Mouse (Mus musculus) myocyte (in vitro differentiated cells): Measurements from ENCODE around the gene Aldh2. TPM values are rescaled to one million over a fixed set of nuclear protein-coding genes. Genes with fewer than 3 reads are reported as not detected.

Experiments
- H3K27me3 ChIP-seq: one replicate; pipeline ENCODE4 v1.6.1; 2011; ENCODE audit not compliant: control insufficient read depth, insufficient read depth, insufficient read length
- H3K36me3 ChIP-seq: one replicate; pipeline ENCODE4 v1.6.1; 2011; ENCODE audit not compliant: control insufficient read depth, insufficient read depth
- H3K4me2 ChIP-seq: one replicate; pipeline ENCODE4 v1.6.1; 2011; ENCODE audit warnings: low read depth, control low read depth
- H3K4me3 ChIP-seq: one replicate; pipeline ENCODE4 v1.5.1; 2011; ENCODE audit warnings: mild to moderate bottlenecking, control low read depth, moderate library complexity
- H3K79me2 ChIP-seq: one replicate; pipeline ENCODE4 v1.6.1; 2011; ENCODE audit not compliant: control insufficient read depth, insufficient read depth
- H3ac ChIP-seq: one replicate; pipeline ENCODE4 v1.6.1; 2011; ENCODE audit not compliant: control insufficient read depth, insufficient read length
- CEBPB ChIP-seq: IDR thresholded peaks from 2 replicates; pipeline ENCODE4 v1.6.1; 2011; ENCODE audit warnings: mild to moderate bottlenecking, moderate library complexity; ENCODE audit not compliant: poor library complexity, insufficient read depth, severe bottlenecking
- E2F4 ChIP-seq: IDR thresholded peaks from one replicate; pipeline ENCODE4 v1.6.1; 2011; ENCODE audit warnings: mild to moderate bottlenecking, control low read depth, moderate library complexity; ENCODE audit not compliant: insufficient read depth
- MAX ChIP-seq: IDR thresholded peaks from one replicate; pipeline ENCODE4 v1.6.1; 2011; ENCODE audit warnings: low read depth, mild to moderate bottlenecking, control low read depth
- MYOD1 ChIP-seq, 3 experiments: IDR thresholded peaks; one replicate each; pipeline ENCODE4 v1.6.1; 2011; ENCODE audit warnings: control low read depth in 2 of 3, low read depth in 2 of 3, mild to moderate bottlenecking in 2 of 3, moderate library complexity in 1 of 3; ENCODE audit not compliant: insufficient read length in 2 of 3, control insufficient read depth in 1 of 3
- MYOG ChIP-seq, 3 experiments: IDR thresholded peaks; one replicate each; pipeline ENCODE4 v1.6.1; 2011; ENCODE audit warnings: control low read depth in 2 of 3, low read depth in 2 of 3, mild to moderate bottlenecking in 2 of 3; ENCODE audit not compliant: insufficient read length in 2 of 3, control insufficient read depth in 1 of 3, insufficient read depth in 1 of 3
- POLR2A ChIP-seq: IDR thresholded peaks from one replicate; pipeline ENCODE4 v1.6.1; 2011; ENCODE audit warnings: low read depth, mild to moderate bottlenecking, control low read depth, moderate library complexity; ENCODE audit not compliant: insufficient read length
- POLR2AphosphoS2 ChIP-seq: IDR thresholded peaks from one replicate; pipeline ENCODE4 v1.6.1; 2011; ENCODE audit warnings: low read depth, control low read depth; ENCODE audit not compliant: insufficient read length
- REST ChIP-seq: IDR thresholded peaks from one replicate; pipeline ENCODE4 v1.6.1; 2011; ENCODE audit warnings: mild to moderate bottlenecking, control low read depth, moderate library complexity; ENCODE audit not compliant: insufficient read depth, insufficient read length
- SRF ChIP-seq: IDR thresholded peaks from one replicate; pipeline ENCODE4 v1.6.1; 2011; ENCODE audit warnings: low read depth; ENCODE audit not compliant: control insufficient read depth, insufficient read length
- TCF12 ChIP-seq: IDR thresholded peaks from one replicate; pipeline ENCODE4 v1.6.1; 2011; ENCODE audit warnings: mild to moderate bottlenecking, control low read depth; ENCODE audit not compliant: poor library complexity, insufficient read depth, severe bottlenecking
- TCF3 ChIP-seq: IDR thresholded peaks from one replicate; pipeline ENCODE4 v1.6.1; 2011; ENCODE audit warnings: low read depth, control low read depth; ENCODE audit not compliant: insufficient read length
- USF1 ChIP-seq: IDR thresholded peaks from one replicate; pipeline ENCODE4 v1.6.1; 2011; ENCODE audit warnings: low read depth, mild to moderate bottlenecking, control low read depth, moderate library complexity
- polyA plus RNA-seq: library from polyadenylated mRNA; unstranded; fragments of >200 nt; fragmentation: generic; extraction: Trizol; gene quantifications from one replicate; pipeline ENCODE4 v1.2.1, GENCODE M21; 2012; ENCODE audit warnings: missing spikeins

Gene Aldh2
- polyA plus RNA-seq, 1 experiment = 210 TPM

- TF ChIP-seq TCF12 = no peak
- TF ChIP-seq USF1 = no peak
- TF ChIP-seq MAX = no peak
- TF ChIP-seq MYOD1 (IDR thresholded peaks at IDR 0.05; ENCODE audit: control insufficient read depth in 1 of 3, insufficient read length in 2 of 3, low read depth in 2 of 3) = no peak
- TF ChIP-seq REST = no peak
- no peak for TF ChIP-seq POLR2AphosphoS2
- TF ChIP-seq TCF3 = no peak
- TF ChIP-seq SRF = no peak
- no peak for TF ChIP-seq POLR2A
- no peak for TF ChIP-seq CEBPB
- TF ChIP-seq MYOG (IDR thresholded peaks at IDR 0.05; ENCODE audit: control insufficient read depth in 1 of 3, insufficient read depth in 1 of 3, insufficient read length in 2 of 3, low read depth in 2 of 3) = no peak
- TF ChIP-seq E2F4 = no peak
- no peaks in the 10 kb centered on the region for H3K79me2 ChIP-seq
- H3K4me2 ChIP-seq = no peak overlapping the region
- no peaks in the 10 kb centered on the region for H3K27me3 ChIP-seq
- no peak overlapping the region for H3ac ChIP-seq
- no peak overlapping the region for H3K4me3 ChIP-seq
- no peaks in the 10 kb centered on the region for H3K36me3 ChIP-seq
Observed at GRCm38 (mm10) chr5:121598871-121599610, 5.4 kb upstream of the Aldh2 start.

- no peak overlapping the region for H3K4me2 ChIP-seq
- no peaks in the 10 kb centered on the region for H3K27me3 ChIP-seq
- no peak overlapping the region for H3K4me3 ChIP-seq
- no peaks in the 10 kb centered on the region for H3K36me3 ChIP-seq
- TF ChIP-seq POLR2AphosphoS2 (no peak), MYOG (IDR thresholded peaks at IDR 0.05; ENCODE audit: control insufficient read depth in 1 of 3, insufficient read depth in 1 of 3, insufficient read length in 2 of 3, low read depth in 2 of 3) (no peak)
- H3K79me2 ChIP-seq = no peaks in the 10 kb centered on the region
- H3ac ChIP-seq = no peak overlapping the region
Observed at GRCm38 (mm10) chr5:121597991-121598537, 4.4 kb upstream of the Aldh2 start.

GRCm38 (mm10) chr5:121597332-121597731 lies 3.7 kb upstream of the Aldh2 start:
- Histone ChIP-seq H3ac (no peak overlapping the region), H3K36me3 (no peaks in the 10 kb centered on the region), H3K4me3 (no peak overlapping the region), H3K27me3 (no peaks in the 10 kb centered on the region), H3K4me2 (no peak overlapping the region), H3K79me2 (no peaks in the 10 kb centered on the region)
- TF ChIP-seq SRF (no peak), USF1 (no peak), CEBPB (no peak), POLR2A (no peak), REST (no peak), MAX (no peak), MYOG (IDR thresholded peaks at IDR 0.05; ENCODE audit: control insufficient read depth in 1 of 3, insufficient read depth in 1 of 3, insufficient read length in 2 of 3, low read depth in 2 of 3) (no peak), POLR2AphosphoS2 (no peak), TCF3 (no peak), TCF12 (no peak), E2F4 (no peak), MYOD1 (IDR thresholded peaks at IDR 0.05; ENCODE audit: control insufficient read depth in 1 of 3, insufficient read length in 2 of 3, low read depth in 2 of 3) (no peak)

GRCm38 (mm10) chr5:121596226-121596625 lies 2.6 kb upstream of the Aldh2 start:
- Histone ChIP-seq H3K79me2 (no peaks in the 10 kb centered on the region), H3ac (no peak overlapping the region), H3K4me2 (no peak overlapping the region), H3K4me3 (no peak overlapping the region), H3K36me3 (no peaks in the 10 kb centered on the region), H3K27me3 (no peaks in the 10 kb centered on the region)
- TF ChIP-seq POLR2A (no peak), USF1 (no peak), CEBPB (no peak), E2F4 (no peak), TCF12 (no peak), MYOD1 (IDR thresholded peaks at IDR 0.05; ENCODE audit: control insufficient read depth in 1 of 3, insufficient read length in 2 of 3, low read depth in 2 of 3) (no peak), TCF3 (no peak), POLR2AphosphoS2 (no peak)

- TF ChIP-seq E2F4 (no peak), USF1 (no peak), POLR2A (no peak), MYOG (IDR thresholded peaks at IDR 0.05; ENCODE audit: control insufficient read depth in 1 of 3, insufficient read depth in 1 of 3, insufficient read length in 2 of 3, low read depth in 2 of 3) (no peak), SRF (no peak), MYOD1 (IDR thresholded peaks at IDR 0.05; ENCODE audit: control insufficient read depth in 1 of 3, insufficient read length in 2 of 3, low read depth in 2 of 3) (no peak), MAX (no peak), TCF3 (no peak), TCF12 (no peak), REST (no peak), POLR2AphosphoS2 (no peak), CEBPB (no peak)
- H3K4me2 ChIP-seq = no peak overlapping the region
- no peaks in the 10 kb centered on the region for H3K36me3 ChIP-seq
Observed at GRCm38 (mm10) chr5:121595758-121596157, 2.1 kb upstream of the Aldh2 start.

More at GRCm38 (mm10) chr5:121595758-121596157, 2.1 kb upstream of the Aldh2 start:
- H3K79me2 ChIP-seq = no peaks in the 10 kb centered on the region
- H3K4me3 ChIP-seq = no peak overlapping the region
- H3ac ChIP-seq = no peak overlapping the region
- no peaks in the 10 kb centered on the region for H3K27me3 ChIP-seq
